Mouse (Mus musculus): ENCODE results near the gene Btnl1. TPM values are rescaled to one million over a fixed set of nuclear protein-coding genes. Genes with fewer than 3 reads are reported as not detected.

Gene Btnl1
- polyA plus RNA-seq, 1 experiment: not detected

- H3K4me1 ChIP-seq (ENCODE audit: control insufficient read depth, insufficient read depth, low read length): no peaks in the 10 kb centered on the region
- TF ChIP-seq CTCF (IDR thresholded peaks at IDR 0.05; ENCODE audit: borderline replicate concordance, insufficient read depth, low read length): no peak
- no peak for TF ChIP-seq POLR2A (IDR thresholded peaks at IDR 0.05; ENCODE audit: low read depth, low read length)
- no peak overlapping the region for H3K4me3 ChIP-seq (ENCODE audit: insufficient read depth, low read length)
- no peak overlapping the region for H3K27ac ChIP-seq (ENCODE audit: insufficient read depth, low read length)
Measured at GRCm38 (mm10) chr17:34381876-34382275, 4.9 kb downstream of the Btnl1 start.

GRCm38 (mm10) chr17:34383212-34383611 is 6.3 kb downstream of the Btnl1 start:
- H3K27ac ChIP-seq (ENCODE audit: insufficient read depth, low read length): no peak overlapping the region
- H3K4me1 ChIP-seq (ENCODE audit: control insufficient read depth, insufficient read depth, low read length): no peaks in the 10 kb centered on the region
- TF ChIP-seq POLR2A (IDR thresholded peaks at IDR 0.05; ENCODE audit: low read depth, low read length): no peak
- TF ChIP-seq CTCF (IDR thresholded peaks at IDR 0.05; ENCODE audit: borderline replicate concordance, insufficient read depth, low read length): no peak
- no peak overlapping the region for H3K4me3 ChIP-seq (ENCODE audit: insufficient read depth, low read length)

GRCm38 (mm10) chr17:34384699-34385098 is 7.8 kb downstream of the Btnl1 start:
- H3K4me1 ChIP-seq (ENCODE audit: control insufficient read depth, insufficient read depth, low read length): no peaks in the 10 kb centered on the region
- H3K27ac ChIP-seq (ENCODE audit: insufficient read depth, low read length): no peak overlapping the region
- H3K4me3 ChIP-seq (ENCODE audit: insufficient read depth, low read length): no peak overlapping the region
- no peak for TF ChIP-seq CTCF (IDR thresholded peaks at IDR 0.05; ENCODE audit: borderline replicate concordance, insufficient read depth, low read length)
- no peak for TF ChIP-seq POLR2A (IDR thresholded peaks at IDR 0.05; ENCODE audit: low read depth, low read length)

- H3K27ac ChIP-seq (ENCODE audit: insufficient read depth, low read length): no peak overlapping the region
- H3K4me3 ChIP-seq (ENCODE audit: insufficient read depth, low read length): no peak overlapping the region
- no peak for TF ChIP-seq POLR2A (IDR thresholded peaks at IDR 0.05; ENCODE audit: low read depth, low read length)
- TF ChIP-seq CTCF (IDR thresholded peaks at IDR 0.05; ENCODE audit: borderline replicate concordance, insufficient read depth, low read length): no peak
- H3K4me1 ChIP-seq (ENCODE audit: control insufficient read depth, insufficient read depth, low read length): no peaks in the 10 kb centered on the region
Measured at GRCm38 (mm10) chr17:34386656-34387055, 9.7 kb downstream of the Btnl1 start.

GRCm38 (mm10) chr17:34388513-34388912 is 11.6 kb downstream of the Btnl1 start:
- H3K4me1 ChIP-seq (ENCODE audit: control insufficient read depth, insufficient read depth, low read length): no peaks in the 10 kb centered on the region
- no peak overlapping the region for H3K27ac ChIP-seq (ENCODE audit: insufficient read depth, low read length)
- no peak overlapping the region for H3K4me3 ChIP-seq (ENCODE audit: insufficient read depth, low read length)
- no peak for TF ChIP-seq POLR2A (IDR thresholded peaks at IDR 0.05; ENCODE audit: low read depth, low read length)
- TF ChIP-seq CTCF (IDR thresholded peaks at IDR 0.05; ENCODE audit: borderline replicate concordance, insufficient read depth, low read length): peak; percentile 62; the same call in 1 of the 2 replicates

- TF ChIP-seq CTCF (IDR thresholded peaks at IDR 0.05; ENCODE audit: borderline replicate concordance, insufficient read depth, low read length): no peak
- TF ChIP-seq POLR2A (IDR thresholded peaks at IDR 0.05; ENCODE audit: low read depth, low read length): no peak
- no peak overlapping the region for H3K27ac ChIP-seq (ENCODE audit: insufficient read depth, low read length)
- H3K4me1 ChIP-seq (ENCODE audit: control insufficient read depth, insufficient read depth, low read length): no peaks in the 10 kb centered on the region
- H3K4me3 ChIP-seq (ENCODE audit: insufficient read depth, low read length): no peak overlapping the region
Measured at GRCm38 (mm10) chr17:34391507-34391906, 14.6 kb downstream of the Btnl1 start.

GRCm38 (mm10) chr17:34392321-34392720 is 15.4 kb downstream of the Btnl1 start:
- no peak for TF ChIP-seq POLR2A (IDR thresholded peaks at IDR 0.05; ENCODE audit: low read depth, low read length)
- no peak for TF ChIP-seq CTCF (IDR thresholded peaks at IDR 0.05; ENCODE audit: borderline replicate concordance, insufficient read depth, low read length)
- Histone ChIP-seq H3K4me1 (ENCODE audit: control insufficient read depth, insufficient read depth, low read length) (no peaks in the 10 kb centered on the region), H3K4me3 (ENCODE audit: insufficient read depth, low read length) (peak overlapping the region; percentile 37), H3K27ac (ENCODE audit: insufficient read depth, low read length) (no peak overlapping the region)

GRCm38 (mm10) chr17:34397357-34397756 is 20.4 kb downstream of the Btnl1 start:
- Histone ChIP-seq H3K4me3 (ENCODE audit: insufficient read depth, low read length) (no peak overlapping the region), H3K4me1 (ENCODE audit: control insufficient read depth, insufficient read depth, low read length) (no peaks in the 10 kb centered on the region), H3K27ac (ENCODE audit: insufficient read depth, low read length) (no peak overlapping the region)
- peak; percentile 6; the same call in 1 of the 2 replicates for TF ChIP-seq CTCF (IDR thresholded peaks at IDR 0.05; ENCODE audit: borderline replicate concordance, insufficient read depth, low read length)
- no peak for TF ChIP-seq POLR2A (IDR thresholded peaks at IDR 0.05; ENCODE audit: low read depth, low read length)

GRCm38 (mm10) chr17:34398058-34398710 is 21.3 kb downstream of the Btnl1 start:
- no peak overlapping the region for H3K27ac ChIP-seq (ENCODE audit: insufficient read depth, low read length)
- TF ChIP-seq POLR2A (IDR thresholded peaks at IDR 0.05; ENCODE audit: low read depth, low read length) (no peak), CTCF (IDR thresholded peaks at IDR 0.05; ENCODE audit: borderline replicate concordance, insufficient read depth, low read length) (no peak)
- H3K4me3 ChIP-seq (ENCODE audit: insufficient read depth, low read length): no peak overlapping the region
- H3K4me1 ChIP-seq (ENCODE audit: control insufficient read depth, insufficient read depth, low read length): no peaks in the 10 kb centered on the region

GRCm38 (mm10) chr17:34398711-34399393 is 21.9 kb downstream of the Btnl1 start, which contains the start of gene BC051142:
BC051142 (plus strand) TSS chr17:34398820.
- no peak for TF ChIP-seq CTCF (IDR thresholded peaks at IDR 0.05; ENCODE audit: borderline replicate concordance, insufficient read depth, low read length)
- no peak for TF ChIP-seq POLR2A (IDR thresholded peaks at IDR 0.05; ENCODE audit: low read depth, low read length)
- H3K4me1 ChIP-seq (ENCODE audit: control insufficient read depth, insufficient read depth, low read length): no peaks in the 10 kb centered on the region
- peak within 1 kb of the TSS; percentile 49 for H3K4me3 ChIP-seq (ENCODE audit: insufficient read depth, low read length)
- H3K27ac ChIP-seq (ENCODE audit: insufficient read depth, low read length): no peak within 1 kb of the TSS

Measured in embryonic fibroblast, embryonic 13.5 days (primary cell).